8 mouse cellular contexts compared by ENCODE assay signal in the genomic region with DNA sequence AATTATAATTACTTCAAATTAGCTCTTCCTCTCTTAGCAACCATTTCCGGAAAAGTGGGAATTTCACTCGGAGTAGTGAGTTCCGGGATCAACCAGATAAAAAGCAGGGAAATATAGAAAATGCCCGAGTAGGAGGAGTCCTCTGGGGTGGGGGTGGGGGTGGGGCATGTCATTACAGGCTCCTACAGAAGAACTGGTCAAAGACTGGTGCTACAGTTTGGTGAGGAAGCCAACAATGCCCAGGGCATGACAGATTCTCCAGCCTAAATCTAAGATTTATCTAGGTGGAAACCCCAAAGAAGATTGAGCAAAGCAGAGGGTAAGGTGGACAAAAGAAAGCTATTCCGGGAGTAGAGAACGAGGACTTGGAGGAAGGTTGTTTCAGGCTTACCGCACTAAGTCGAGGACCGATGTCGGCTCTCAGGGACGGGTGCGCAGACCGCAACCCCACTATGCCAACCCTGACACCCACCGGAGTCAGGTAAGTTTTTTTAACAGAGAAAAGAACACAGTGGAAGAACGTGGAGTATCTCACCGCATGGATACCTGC. TPM values are rescaled to one million over a fixed set of nuclear protein-coding genes. Genes with fewer than 3 reads are reported as not detected.
A peak's percentile ranks its signal among the peaks of the same experiment; 100 is the strongest.
DNase-seq lines count a peak whose midpoint lies in the region; ATAC-seq and TF ChIP-seq lines count a peak whose summit lies in the region.

No protein-coding gene starts in this region.

- TF ChIP-seq CTCF in lung, adult 2 months (IDR thresholded peaks at IDR 0.05; ENCODE audit: insufficient read depth, low read length) = no peak

- no peaks in the 10 kb centered on the region for H3K27me3 ChIP-seq in embryonic facial prominence, embryonic 10.5 days (replicated peaks; ENCODE audit: low read depth, poor library complexity, severe bottlenecking)
- H3K27me3 ChIP-seq in intestine, embryonic 14.5 days (replicated peaks; ENCODE audit: control insufficient read depth, insufficient read depth, low read length) = no peaks in the 10 kb centered on the region
- H3K27me3 ChIP-seq in myocyte (ENCODE audit: control insufficient read depth, insufficient read depth, insufficient read length) = no peaks in the 10 kb centered on the region

- under 1% methylated on average over 16 of the region's 16 CpGs for WGBS in lung, adult 2 months
- 2% methylated on average over 16 of the region's 16 CpGs for WGBS in embryonic facial prominence, embryonic 10.5 days
- WGBS in intestine, embryonic 14.5 days = under 1% methylated on average over 16 of the region's 16 CpGs

- peak; percentile 61 for ATAC-seq in intestine, embryonic 14.5 days (replicated peaks; ENCODE audit: low FRiP score, low TSS enrichment, low read depth)

- no peak for TF ChIP-seq POLR2A in lung, adult 2 months (IDR thresholded peaks at IDR 0.05; ENCODE audit: borderline replicate concordance, extremely low read depth, low read depth, low read length)
- no peak for TF ChIP-seq POLR2A in myocyte (IDR thresholded peaks at IDR 0.05; ENCODE audit: insufficient read length, low read depth)

- H3ac ChIP-seq in myocyte (ENCODE audit: control insufficient read depth, insufficient read length) = peak overlapping the region; percentile 39

- peak overlapping the region; percentile 97 for H3K4me3 ChIP-seq in lung, adult 2 months (replicated peaks; ENCODE audit: extremely low read depth, low read depth, low read length)
- peak overlapping the region; percentile 81 for H3K4me3 ChIP-seq in embryonic facial prominence, embryonic 10.5 days
- H3K4me3 ChIP-seq in intestine, embryonic 14.5 days (ENCODE audit: low read depth, low read length) = peak overlapping the region; percentile 95
- peak overlapping the region; percentile 74 for H3K4me3 ChIP-seq in myocyte

- DNase-seq in lung, adult 2 months = no peak
- DNase-seq in lung, postnatal 14 days = no peak
- no peak for DNase-seq in embryonic facial prominence, embryonic 10.5 days (ENCODE audit: low spot score)
- no peak for DNase-seq in intestine, embryonic 14.5 days (ENCODE audit: low spot score)
- no peak for DNase-seq in embryo, embryonic 11 days
- no peak for DNase-seq in gastrocnemius, postnatal 14 days
- no peak for DNase-seq in cerebellum, postnatal 25 days

- H3K36me3 ChIP-seq in embryonic facial prominence, embryonic 10.5 days (replicated peaks) = peaks cover 65% of the 10 kb centered on the region
- peaks cover 46% of the 10 kb centered on the region for H3K36me3 ChIP-seq in intestine, embryonic 14.5 days (ENCODE audit: control insufficient read depth, insufficient read depth, low read length)
- H3K36me3 ChIP-seq in myocyte (ENCODE audit: control insufficient read depth, insufficient read depth) = peaks cover 40% of the 10 kb centered on the region

- H3K79me2 ChIP-seq in myocyte (ENCODE audit: control insufficient read depth, insufficient read depth) = peaks cover 94% of the 10 kb centered on the region

- peak overlapping the region; percentile 87 for H3K27ac ChIP-seq in embryonic facial prominence, embryonic 10.5 days (replicated peaks)
- peak overlapping the region; percentile 86 for H3K27ac ChIP-seq in intestine, embryonic 14.5 days (ENCODE audit: low read depth)

- H3K9ac ChIP-seq in intestine, embryonic 14.5 days (ENCODE audit: low read length) = peak overlapping the region; percentile 86

- H3K9me3 ChIP-seq in embryonic facial prominence, embryonic 10.5 days = no peaks in the 10 kb centered on the region
- H3K9me3 ChIP-seq in intestine, embryonic 14.5 days (ENCODE audit: control insufficient read depth, low read length) = no peaks in the 10 kb centered on the region

- H3K4me2 ChIP-seq in intestine, embryonic 14.5 days (ENCODE audit: low read length) = peak overlapping the region; percentile 93
- H3K4me2 ChIP-seq in myocyte (ENCODE audit: low read depth) = peak overlapping the region; percentile 76

- peaks cover 2% of the 10 kb centered on the region for H3K4me1 ChIP-seq in lung, adult 2 months (ENCODE audit: control insufficient read depth, insufficient read depth, low read length)
- H3K4me1 ChIP-seq in embryonic facial prominence, embryonic 10.5 days = peaks cover 38% of the 10 kb centered on the region
- H3K4me1 ChIP-seq in intestine, embryonic 14.5 days (replicated peaks; ENCODE audit: control insufficient read depth, insufficient read depth, low read length) = peaks cover 18% of the 10 kb centered on the region

- intact Hi-C loops in gastrocnemius, postnatal 14 days (cut with DNase I; ENCODE audit: low total_unique reads) = no loop called here

TF ChIP-seq in myocyte, 11 proteins besides CTCF, POLR2A, EP300 and RAD21:
- TF ChIP-seq TCF3 (IDR thresholded peaks at IDR 0.05; ENCODE audit: insufficient read length, low read depth) = no peak

RNA-seq across cellular contexts. Expression of a gene that starts 0.3 kb away (rescaled TPM):
- 28.6 and 36.1 TPM in 2 replicates for polyA plus RNA-seq in lung, adult 2 months (2012; rRNA removed)
- polyA plus RNA-seq in embryonic facial prominence, embryonic 10.5 days (2016; fragmentation: Nextera tagmentation; extraction: Ambion mirVana) = 92.1 and 99.5 TPM in 2 replicates
- 59.8 and 69.8 TPM in 2 replicates for polyA plus RNA-seq in intestine, embryonic 14.5 days (2014; fragmentation: Nextera tagmentation; extraction: Ambion mirVana)
- polyA plus RNA-seq in myocyte (2012; fragmentation: generic; extraction: Trizol) = 66.4 TPM
- total RNA-seq in gastrocnemius, postnatal 14 days (2021) = 10 to 100 TPM; 32.3 to 36.9 TPM

RNA-seq across cellular contexts. Expression of a gene that starts 18.1 kb away (rescaled TPM):
- 7.6 and 13.5 TPM in 2 replicates for polyA plus RNA-seq in lung, adult 2 months (2012; rRNA removed)
- polyA plus RNA-seq in embryonic facial prominence, embryonic 10.5 days (2016; fragmentation: Nextera tagmentation; extraction: Ambion mirVana) = 38.8 and 41.8 TPM in 2 replicates
- polyA plus RNA-seq in intestine, embryonic 14.5 days (2014; fragmentation: Nextera tagmentation; extraction: Ambion mirVana) = 25.7 and 29.0 TPM in 2 replicates
- polyA plus RNA-seq in myocyte (2012; fragmentation: generic; extraction: Trizol) = 8.1 TPM
- total RNA-seq in gastrocnemius, postnatal 14 days (2021) = 10 to 100 TPM in 1 of 2 experiments, 1 to 10 TPM in 1; 9.0 to 11.9 TPM

RNA-seq across cellular contexts. Expression of a gene that starts 18.1 kb away (rescaled TPM):
- polyA plus RNA-seq in lung, adult 2 months (2012; rRNA removed) = 42.4 and 52.1 TPM in 2 replicates
- 134 and 140 TPM in 2 replicates for polyA plus RNA-seq in embryonic facial prominence, embryonic 10.5 days (2016; fragmentation: Nextera tagmentation; extraction: Ambion mirVana)
- 77.1 and 82.3 TPM in 2 replicates for polyA plus RNA-seq in intestine, embryonic 14.5 days (2014; fragmentation: Nextera tagmentation; extraction: Ambion mirVana)
- polyA plus RNA-seq in myocyte (2012; fragmentation: generic; extraction: Trizol) = 46.8 TPM
- 10 to 100 TPM; 13.6 to 13.9 TPM for total RNA-seq in gastrocnemius, postnatal 14 days (2021)

RNA-seq across cellular contexts. Expression of a gene that starts 37.1 kb away (rescaled TPM):
- polyA plus RNA-seq in lung, adult 2 months (2012; rRNA removed) = 6.8 and 7.6 TPM in 2 replicates
- polyA plus RNA-seq in embryonic facial prominence, embryonic 10.5 days (2016; fragmentation: Nextera tagmentation; extraction: Ambion mirVana) = 102 and 114 TPM in 2 replicates
- polyA plus RNA-seq in intestine, embryonic 14.5 days (2014; fragmentation: Nextera tagmentation; extraction: Ambion mirVana) = 55.0 and 62.4 TPM in 2 replicates
- polyA plus RNA-seq in myocyte (2012; fragmentation: generic; extraction: Trizol) = 4.8 TPM
- total RNA-seq in gastrocnemius, postnatal 14 days (2021) = 1 to 10 TPM; 2.5 to 3.4 TPM

RNA-seq across cellular contexts. Expression of a gene that starts 45.8 kb away (rescaled TPM):
- polyA plus RNA-seq in lung, adult 2 months (2012; rRNA removed) = 32.5 and 44.7 TPM in 2 replicates
- polyA plus RNA-seq in embryonic facial prominence, embryonic 10.5 days (2016; fragmentation: Nextera tagmentation; extraction: Ambion mirVana) = 52.1 and 52.8 TPM in 2 replicates
- 48.8 and 49.3 TPM in 2 replicates for polyA plus RNA-seq in intestine, embryonic 14.5 days (2014; fragmentation: Nextera tagmentation; extraction: Ambion mirVana)
- 40.4 TPM for polyA plus RNA-seq in myocyte (2012; fragmentation: generic; extraction: Trizol)
- 10 to 100 TPM; 31.4 to 34.1 TPM for total RNA-seq in gastrocnemius, postnatal 14 days (2021)
